Mouse (Mus musculus): ENCODE measurements around the gene Eno3. TPM values are rescaled to one million over a fixed set of nuclear protein-coding genes. Genes with fewer than 3 reads are reported as not detected.

Gene Eno3
- polyA plus RNA-seq, 1 experiment from 2014 or later: 71.5 TPM

DNA sequence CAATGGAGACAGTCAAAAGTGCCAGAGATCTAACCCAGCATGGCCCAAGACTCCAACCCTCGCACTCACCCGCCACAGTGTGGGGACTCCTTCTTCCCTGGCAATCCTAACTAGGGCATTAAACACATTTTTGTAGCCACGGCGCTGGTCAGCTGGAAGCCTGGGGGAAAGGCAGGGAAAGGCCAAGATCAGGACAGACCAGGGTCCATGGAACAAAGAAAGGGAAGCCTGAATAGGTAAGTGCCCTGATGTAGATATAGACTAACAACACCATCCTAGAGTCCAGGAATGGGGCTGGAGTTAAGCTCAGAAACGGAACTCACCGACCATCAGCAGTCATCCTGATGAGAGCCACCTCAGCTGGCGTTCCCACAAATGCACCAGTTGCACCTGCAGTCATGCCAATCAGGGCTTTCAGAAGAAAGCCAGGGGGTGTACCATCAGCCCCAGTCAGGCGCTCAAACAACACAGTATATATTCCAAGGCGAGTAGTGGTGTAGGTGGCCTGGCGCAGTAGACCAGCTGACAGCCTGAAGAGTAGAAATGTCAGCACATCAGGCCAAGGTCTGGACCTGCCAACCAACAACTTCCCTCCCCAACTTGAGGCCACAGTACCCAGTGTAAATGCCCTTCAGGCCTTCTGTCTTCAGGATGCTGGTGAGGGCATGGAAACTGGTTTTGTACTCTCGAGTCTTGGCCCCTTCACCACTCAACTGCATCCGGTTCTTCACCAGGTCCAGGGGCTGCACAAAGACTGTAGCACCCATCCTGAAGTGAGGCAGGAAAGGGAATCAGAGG lies 11.3 kb upstream of the Eno3 start:
- 85% methylated on average over 12 of the region's 12 CpGs for WGBS
- ATAC-seq (ENCODE audit: insufficient number of reproducible peaks, low FRiP score, low TSS enrichment, low read depth): no peak

DNA sequence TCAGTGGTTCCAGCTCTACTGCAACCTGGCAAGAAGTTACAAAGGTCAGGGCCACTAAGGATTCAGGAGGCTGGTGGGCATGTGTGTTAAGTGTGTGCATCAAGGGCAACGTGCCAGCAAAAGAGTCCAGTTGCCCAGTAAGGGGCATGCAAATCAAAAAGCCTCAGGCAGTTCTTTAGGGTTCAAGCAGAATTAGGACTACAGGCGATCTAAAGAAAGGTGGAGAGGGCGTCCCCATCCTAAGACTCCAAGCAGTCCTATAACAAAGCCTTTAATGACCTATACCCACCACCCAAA lies 10.8 kb upstream of the Eno3 start:
- Histone ChIP-seq H3K9ac (peak overlapping the region; percentile 91), H3K27ac (peak overlapping the region; percentile 93), H3K4me2 (peak overlapping the region; percentile 74), H3K27me3 (no peaks in the 10 kb centered on the region), H3K4me1 (peaks cover 45% of the 10 kb centered on the region), H3K9me3 (no peaks in the 10 kb centered on the region), H3K36me3 (peaks cover 61% of the 10 kb centered on the region), H3K4me3 (peak overlapping the region; percentile 75)
- ATAC-seq (ENCODE audit: insufficient number of reproducible peaks, low FRiP score, low TSS enrichment, low read depth): no peak
- 19% methylated on average over 3 of the region's 3 CpGs for WGBS

More for the DNA sequence above, 11.3 kb upstream of the Eno3 start:
- Histone ChIP-seq H3K9me3 (no peaks in the 10 kb centered on the region), H3K4me2 (peak overlapping the region; percentile 74), H3K4me1 (peaks cover 40% of the 10 kb centered on the region), H3K27ac (no peak overlapping the region), H3K27me3 (no peaks in the 10 kb centered on the region), H3K36me3 (peaks cover 56% of the 10 kb centered on the region), H3K9ac (peak overlapping the region; percentile 91), H3K4me3 (peak overlapping the region; percentile 75)

DNA sequence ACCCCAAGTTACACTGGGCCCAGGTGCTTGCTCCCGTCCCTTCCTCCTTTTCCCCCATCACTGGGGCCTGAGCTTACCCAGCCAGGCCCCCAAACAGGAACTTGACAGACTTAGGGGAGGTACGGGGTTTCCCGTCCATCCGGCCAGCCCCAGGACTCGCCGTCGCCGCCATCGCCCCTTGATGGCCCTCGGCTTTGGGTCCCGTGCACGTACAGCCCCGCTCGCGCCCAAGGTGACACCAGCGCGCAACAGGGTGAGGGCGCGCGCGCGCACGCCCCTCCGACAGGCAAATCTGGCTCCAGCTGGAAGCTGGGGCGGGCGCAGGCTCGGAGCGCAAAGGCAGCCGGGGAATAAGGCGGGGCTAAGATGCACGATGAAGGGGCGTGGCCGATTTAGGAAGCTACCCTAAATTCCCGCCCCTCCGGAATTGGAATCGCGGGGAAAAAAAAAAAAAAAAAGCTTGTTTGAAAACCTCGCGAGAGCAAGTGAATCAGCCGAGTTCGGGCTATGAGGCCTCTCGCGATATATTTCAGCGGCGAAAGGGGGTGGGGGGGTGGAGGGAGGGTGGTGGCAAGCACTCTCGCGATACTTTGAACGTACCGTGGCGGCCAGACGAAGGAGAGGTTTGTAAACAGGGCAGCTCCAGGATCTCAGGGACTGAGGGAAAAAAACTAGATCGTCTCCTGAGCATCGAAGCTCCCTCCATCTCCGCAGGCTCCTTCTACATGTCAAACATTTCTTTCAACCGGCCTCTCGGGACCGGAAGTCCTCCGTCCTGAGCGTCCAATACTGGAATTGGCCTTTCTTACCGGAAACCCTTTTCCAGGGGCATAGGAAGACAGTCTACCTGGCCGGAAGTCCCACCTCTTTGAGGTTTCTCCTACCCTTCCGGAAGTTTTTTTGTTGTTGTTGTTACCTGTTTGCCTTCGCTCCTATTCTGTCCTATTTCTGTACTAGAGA lies 10.0 kb upstream of the Eno3 start, which contains the start of the genes Rnf167 and Slc25a11:
Gene Rnf167 (plus strand): TSS at position 545 of the 960 bp plus-strand sequence.
Gene Slc25a11 (minus strand): TSS at position 789 of the 960 bp plus-strand sequence.
- Histone ChIP-seq H3K4me3 (peak within 1 kb of the TSS; percentile 75), H3K27me3 (no peaks in the 10 kb centered on the region), H3K9ac (peak within 1 kb of the TSS; percentile 91), H3K36me3 (peaks cover 67% of the 10 kb centered on the region), H3K27ac (peak within 1 kb of the TSS; percentile 98), H3K4me2 (peak within 1 kb of the TSS; percentile 95), H3K4me1 (peaks cover 52% of the 10 kb centered on the region), H3K9me3 (no peaks in the 10 kb centered on the region)
- under 1% methylated on average over 63 of the region's 63 CpGs for WGBS
- peak; percentile 88 for ATAC-seq (ENCODE audit: insufficient number of reproducible peaks, low FRiP score, low TSS enrichment, low read depth)

DNA sequence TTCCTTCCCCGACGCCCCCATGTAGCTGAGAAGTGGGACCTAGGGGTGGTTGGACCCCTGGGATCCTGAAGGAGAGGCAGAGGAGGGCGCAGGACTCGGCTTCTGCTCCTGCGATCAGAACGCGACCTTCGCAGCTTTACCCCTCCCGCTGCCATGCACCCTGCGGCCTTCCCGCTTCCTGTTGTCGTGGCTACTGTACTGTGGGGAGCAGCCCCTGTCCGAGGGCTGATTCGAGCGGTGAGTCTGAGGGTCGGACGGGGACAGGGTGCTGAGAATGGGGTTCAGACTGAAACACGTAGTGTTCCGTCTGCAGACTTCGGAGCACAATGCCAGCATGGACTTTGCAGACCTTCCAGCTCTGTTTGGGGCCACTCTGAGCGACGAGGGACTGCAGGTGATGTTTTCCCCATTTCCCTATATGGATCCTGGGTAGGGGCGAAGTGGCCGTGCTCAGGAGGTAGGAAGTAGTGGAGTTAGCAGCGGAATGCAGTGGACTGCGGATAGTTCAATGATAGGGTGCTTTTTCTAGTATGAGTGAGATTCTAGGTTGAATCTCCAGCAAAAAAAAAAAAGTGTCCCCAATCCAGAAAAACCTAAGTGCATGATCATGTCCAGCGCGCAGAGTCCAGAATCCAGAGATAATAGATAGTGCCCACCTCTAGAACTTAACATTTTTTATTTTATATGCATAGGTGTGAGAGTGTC lies 9.1 kb upstream of the Eno3 start:
- Histone ChIP-seq H3K27ac (peak overlapping the region; percentile 98), H3K4me2 (peak overlapping the region; percentile 95), H3K9ac (peak overlapping the region; percentile 85), H3K4me3 (peak overlapping the region; percentile 75), H3K27me3 (no peaks in the 10 kb centered on the region), H3K9me3 (no peaks in the 10 kb centered on the region), H3K4me1 (peaks cover 61% of the 10 kb centered on the region), H3K36me3 (peaks cover 74% of the 10 kb centered on the region)
- no peak for ATAC-seq (ENCODE audit: insufficient number of reproducible peaks, low FRiP score, low TSS enrichment, low read depth)
- 3% methylated on average over 28 of the region's 28 CpGs for WGBS

DNA sequence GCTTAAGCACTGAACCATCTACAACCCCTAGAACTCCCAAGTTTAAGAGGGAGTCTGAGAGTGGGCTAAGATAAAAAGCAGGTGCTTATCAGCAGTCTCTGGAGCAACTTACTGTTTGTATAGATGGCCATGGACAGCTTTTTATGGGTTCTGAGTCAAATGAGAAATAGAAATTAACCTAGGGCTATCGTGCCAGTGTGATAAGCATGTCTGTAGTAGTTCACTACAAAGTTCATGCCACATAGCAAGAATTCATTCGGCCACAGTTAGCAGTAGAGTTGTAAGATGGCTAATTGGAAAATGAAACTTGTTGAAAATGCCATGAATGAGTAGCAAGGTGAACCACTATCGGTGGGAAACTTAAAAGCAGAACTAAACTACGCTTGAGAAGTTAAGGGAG lies 8.5 kb upstream of the Eno3 start:
- peak overlapping the region; percentile 85; the same call in 1 of the 2 replicates for H3K9ac ChIP-seq
- H3K27ac ChIP-seq: peak overlapping the region; percentile 98; the same call in 1 of the 2 replicates
- peaks cover 65% of the 10 kb centered on the region for H3K4me1 ChIP-seq
- H3K9me3 ChIP-seq: no peaks in the 10 kb centered on the region
- ATAC-seq (ENCODE audit: insufficient number of reproducible peaks, low FRiP score, low TSS enrichment, low read depth): no peak
- H3K36me3 ChIP-seq: peaks cover 67% of the 10 kb centered on the region
- no peaks in the 10 kb centered on the region for H3K27me3 ChIP-seq
- peak overlapping the region; percentile 95 for H3K4me2 ChIP-seq
- 78% methylated on average over 4 of the region's 4 CpGs for WGBS
- peak overlapping the region; percentile 75 for H3K4me3 ChIP-seq

DNA sequence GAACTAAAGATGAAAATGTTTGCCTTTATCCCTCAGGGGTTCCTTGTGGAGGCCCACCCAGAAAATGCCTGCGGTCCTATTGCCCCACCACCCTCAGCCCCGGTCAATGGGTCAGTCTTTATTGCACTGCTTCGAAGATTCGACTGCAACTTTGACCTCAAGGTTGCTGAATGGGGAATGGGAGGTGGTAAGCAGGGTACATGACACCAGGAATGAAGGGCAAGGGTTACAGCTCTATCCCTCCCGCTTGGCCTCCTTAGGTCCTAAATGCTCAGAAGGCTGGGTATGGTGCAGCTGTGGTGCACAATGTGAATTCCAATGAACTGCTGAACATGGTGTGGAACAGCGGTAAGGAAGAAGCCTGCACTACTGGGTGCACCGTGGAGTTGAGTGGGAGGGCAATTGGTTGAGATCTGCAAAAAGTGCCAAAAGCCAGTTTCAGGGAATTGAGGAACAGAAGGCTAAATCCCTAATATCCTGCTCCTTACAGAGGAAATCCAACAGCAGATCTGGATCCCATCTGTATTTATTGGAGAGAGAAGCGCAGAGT lies 7.7 kb upstream of the Eno3 start:
- ATAC-seq (ENCODE audit: insufficient number of reproducible peaks, low FRiP score, low TSS enrichment, low read depth): no peak
- Histone ChIP-seq H3K9me3 (no peaks in the 10 kb centered on the region), H3K36me3 (peaks cover 60% of the 10 kb centered on the region), H3K4me2 (no peak overlapping the region), H3K9ac (no peak overlapping the region), H3K27ac (peak overlapping the region; percentile 60; the same call in 1 of the 2 replicates), H3K4me3 (peak overlapping the region; percentile 75), H3K4me1 (peaks cover 65% of the 10 kb centered on the region), H3K27me3 (no peaks in the 10 kb centered on the region)
- 72% methylated on average over 8 of the region's 8 CpGs for WGBS

DNA sequence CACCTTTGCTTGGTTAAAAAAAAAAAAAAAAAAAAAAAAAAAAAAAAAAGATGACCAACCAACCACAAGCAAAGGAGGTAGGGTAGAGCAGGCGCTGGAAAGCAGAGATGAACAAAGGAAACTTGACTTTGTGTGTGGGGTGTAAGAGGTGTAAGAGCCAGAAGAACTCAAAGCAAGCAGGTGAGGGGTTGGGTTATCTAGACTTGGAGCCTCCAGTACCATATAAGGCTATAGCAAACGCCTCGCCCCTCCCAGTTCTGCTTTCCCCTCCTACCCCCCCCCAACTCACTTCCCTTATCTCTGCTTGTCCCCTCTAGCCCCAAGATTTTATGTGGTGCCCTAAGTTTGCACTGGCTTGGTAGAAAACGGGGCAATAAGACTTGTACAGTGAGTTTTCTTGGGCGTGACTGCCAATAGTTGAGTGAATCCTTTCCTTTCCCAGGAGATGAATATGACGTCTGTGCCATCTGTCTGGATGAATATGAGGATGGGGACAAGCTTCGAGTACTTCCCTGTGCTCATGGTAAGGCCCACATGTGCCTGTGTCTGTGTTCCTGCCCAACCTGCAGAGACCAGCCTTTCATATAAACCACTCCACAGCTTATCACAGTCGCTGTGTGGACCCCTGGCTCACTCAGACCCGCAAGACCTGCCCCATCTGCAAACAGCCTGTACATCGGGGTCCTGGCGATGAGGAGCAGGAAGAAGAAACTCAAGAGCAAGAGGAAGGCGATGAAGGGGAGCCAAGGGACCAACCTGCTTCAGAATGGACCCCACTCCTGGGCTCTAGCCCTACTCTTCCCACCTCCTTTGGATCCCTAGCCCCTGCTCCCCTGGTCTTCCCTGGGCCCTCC lies 6.5 kb upstream of the Eno3 start:
- WGBS: 70% methylated on average over 12 of the region's 12 CpGs
- Histone ChIP-seq H3K27me3 (no peaks in the 10 kb centered on the region), H3K27ac (peak overlapping the region; percentile 67), H3K9ac (no peak overlapping the region), H3K4me3 (no peak overlapping the region), H3K36me3 (peaks cover 47% of the 10 kb centered on the region), H3K9me3 (no peaks in the 10 kb centered on the region), H3K4me1 (peaks cover 67% of the 10 kb centered on the region), H3K4me2 (peak overlapping the region; percentile 20; the same call in 1 of the 2 replicates)
- ATAC-seq (ENCODE audit: insufficient number of reproducible peaks, low FRiP score, low TSS enrichment, low read depth): no peak

DNA sequence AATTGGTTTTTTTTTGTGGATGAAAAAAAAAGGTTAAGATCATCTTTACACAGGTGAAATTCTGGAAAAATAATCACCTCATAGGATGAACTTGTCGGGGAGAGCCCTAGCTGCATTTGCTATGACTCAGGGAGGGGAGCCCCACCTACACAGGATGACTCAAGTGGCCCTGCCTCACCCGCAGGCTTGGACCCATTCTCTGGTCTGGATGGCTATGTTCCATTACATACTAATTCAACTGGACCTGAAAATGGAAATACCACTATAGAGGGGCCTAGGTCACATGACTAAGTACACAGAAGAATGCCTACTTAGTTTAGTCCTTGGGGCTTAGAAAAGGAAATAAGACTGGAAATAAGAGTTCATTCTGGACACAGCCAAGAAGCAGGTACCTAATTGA lies 5.6 kb upstream of the Eno3 start:
- Histone ChIP-seq H3K36me3 (peaks cover 43% of the 10 kb centered on the region), H3K4me2 (no peak overlapping the region), H3K9me3 (no peaks in the 10 kb centered on the region), H3K9ac (no peak overlapping the region), H3K27ac (no peak overlapping the region), H3K27me3 (no peaks in the 10 kb centered on the region), H3K4me1 (peaks cover 67% of the 10 kb centered on the region), H3K4me3 (0 out of 2 replicates have a peak overlapping the region, but pooled peaks have one; percentile 1)
- WGBS: 56% methylated on average over 2 of the region's 2 CpGs
- ATAC-seq (ENCODE audit: insufficient number of reproducible peaks, low FRiP score, low TSS enrichment, low read depth): no peak

DNA sequence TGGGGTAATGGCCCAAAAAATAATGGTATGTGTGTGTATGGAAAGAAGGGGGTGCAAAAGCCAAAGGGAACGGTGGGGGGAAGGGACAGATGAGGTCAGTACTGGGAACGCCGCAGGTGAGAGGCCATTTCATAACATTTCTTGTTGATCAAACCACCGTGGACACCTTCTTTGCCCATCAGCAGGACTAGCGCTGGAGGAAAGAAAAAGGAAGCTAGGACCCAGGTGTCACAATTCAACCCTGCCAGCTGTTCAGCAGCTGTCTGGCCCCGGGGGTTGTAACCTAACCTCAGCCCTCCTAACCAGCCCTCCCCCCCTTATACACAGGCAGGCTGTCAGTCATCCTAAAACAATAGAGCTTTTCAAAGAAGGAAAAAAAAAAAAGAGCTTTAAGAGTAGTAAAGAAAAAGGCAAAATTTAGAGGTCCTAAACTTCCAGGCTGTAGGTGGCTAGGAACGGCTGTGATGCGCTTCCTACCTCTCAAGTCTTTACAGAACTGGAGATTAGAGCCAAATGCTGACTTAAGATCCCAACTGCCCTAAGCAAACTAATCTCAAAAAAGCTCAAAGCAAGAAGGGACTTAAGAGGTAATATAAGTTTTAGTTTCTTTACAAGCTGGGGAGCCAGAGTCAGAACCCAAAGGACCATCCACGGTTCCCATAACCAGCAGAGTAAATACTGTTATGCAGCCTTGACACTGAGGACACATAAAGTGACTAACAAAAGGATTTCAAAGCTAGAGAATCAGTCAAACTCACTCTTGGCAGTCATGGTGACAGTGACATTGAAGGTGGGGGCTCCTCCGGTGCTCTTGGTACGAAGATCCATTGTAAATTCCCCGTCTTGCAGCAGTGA lies 4.7 kb upstream of the Eno3 start:
- Histone ChIP-seq H3K9me3 (no peaks in the 10 kb centered on the region), H3K4me2 (peak overlapping the region; percentile 89), H3K27me3 (no peaks in the 10 kb centered on the region), H3K36me3 (peaks cover 43% of the 10 kb centered on the region), H3K4me3 (peak overlapping the region; percentile 100), H3K9ac (0 out of 2 replicates have a peak overlapping the region, but pooled peaks have one; percentile 18), H3K27ac (peak overlapping the region; percentile 99), H3K4me1 (peaks cover 74% of the 10 kb centered on the region)
- no peak for ATAC-seq (ENCODE audit: insufficient number of reproducible peaks, low FRiP score, low TSS enrichment, low read depth)
- 43% methylated on average over 12 of the region's 12 CpGs for WGBS

DNA sequence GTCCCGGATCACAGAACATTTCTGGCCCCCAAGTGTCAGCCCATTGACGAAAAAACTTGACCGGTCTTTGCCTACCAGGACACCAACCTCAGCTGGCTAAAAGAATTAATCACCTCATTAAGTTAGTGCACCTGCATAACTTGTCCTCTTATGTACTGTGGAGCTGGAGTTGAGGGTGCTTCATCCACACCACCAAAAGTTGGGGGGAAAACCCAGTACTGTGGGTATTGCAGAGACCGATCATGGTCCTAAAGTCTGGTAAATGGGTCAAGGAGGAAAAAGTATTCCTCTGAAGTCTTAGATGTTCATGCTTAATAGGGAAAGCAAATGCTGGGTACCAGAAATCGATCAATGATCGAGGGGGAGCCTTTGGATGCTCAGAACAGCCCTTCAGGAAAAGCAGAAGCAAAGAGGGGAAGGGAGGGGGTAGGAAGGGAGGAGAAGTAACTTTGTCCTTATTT lies 4.1 kb upstream of the Eno3 start:
- 41% methylated on average over 6 of the region's 6 CpGs for WGBS

More for the DNA sequence above, 4.1 kb upstream of the Eno3 start:
- H3K4me2 ChIP-seq: peak overlapping the region; percentile 89
- peak overlapping the region; percentile 98 for H3K9ac ChIP-seq
- H3K4me1 ChIP-seq: peaks cover 78% of the 10 kb centered on the region
- peak overlapping the region; percentile 100 for H3K4me3 ChIP-seq
- H3K27me3 ChIP-seq: no peaks in the 10 kb centered on the region
- peak overlapping the region; percentile 99 for H3K27ac ChIP-seq
- H3K36me3 ChIP-seq: peaks cover 43% of the 10 kb centered on the region
- H3K9me3 ChIP-seq: no peaks in the 10 kb centered on the region
- no peak for ATAC-seq (ENCODE audit: insufficient number of reproducible peaks, low FRiP score, low TSS enrichment, low read depth)
